In genomic region chrX:53057054-53057759, GRCm38 (mm10) we compare ENCODE assay signal across 8 mouse cellular contexts.
DNase-seq lines count a peak whose midpoint lies in the region; ATAC-seq and TF ChIP-seq lines count a peak whose summit lies in the region.

No protein-coding gene starts in this region.

- H3K4me3 ChIP-seq in MEL (ENCODE audit: control insufficient read depth in 1 of 2, insufficient read depth in 1 of 2, low read depth in 2 of 2, low read length in 2 of 2): peak overlapping the region; percentile 85 to 96
- peak overlapping the region; percentile 1 for H3K4me3 ChIP-seq in cerebellum, adult 2 months (replicated peaks; ENCODE audit: insufficient read depth, low read depth, low read length)
- H3K4me3 ChIP-seq in forebrain, postnatal 0 days (ENCODE audit: low read depth, low read length): peak overlapping the region; percentile 46

- no peak for TF ChIP-seq RAD21 in MEL (IDR thresholded peaks at IDR 0.05; ENCODE audit: low read depth, low read length)

- no peak for TF ChIP-seq CTCF in MEL (IDR thresholded peaks at IDR 0.05 in 2 of 3, conservative IDR thresholded peaks at IDR 0.05 in 1 of 3; ENCODE audit: control insufficient read depth in 1 of 3, insufficient read depth in 1 of 3, low read depth in 2 of 3, low read length in 3 of 3, poor library complexity in 1 of 3, severe bottlenecking in 1 of 3)
- TF ChIP-seq CTCF in cerebellum, adult 2 months (IDR thresholded peaks at IDR 0.05; ENCODE audit: borderline replicate concordance, insufficient read depth, low read depth, low read length): no peak
- no peak for TF ChIP-seq CTCF in forebrain, postnatal 0 days (IDR thresholded peaks at IDR 0.05; ENCODE audit: low read depth)

- H3K9ac ChIP-seq in MEL (ENCODE audit: control insufficient read depth, low read depth, low read length, poor library complexity, severe bottlenecking): peak overlapping the region; percentile 88
- peak overlapping the region; percentile 52 for H3K9ac ChIP-seq in forebrain, postnatal 0 days

- no peaks in the 10 kb centered on the region for H3K9me3 ChIP-seq in MEL (replicated peaks; ENCODE audit: insufficient read depth, low read length)
- H3K9me3 ChIP-seq in forebrain, postnatal 0 days (ENCODE audit: low read length): no peaks in the 10 kb centered on the region

- peak; percentile 45 to 54; a peak in 1 of 4 replicates for TF ChIP-seq POLR2A in MEL (IDR thresholded peaks at IDR 0.05; ENCODE audit: control insufficient read depth in 1 of 2, insufficient read depth in 1 of 2, low read depth in 1 of 2, low read length in 2 of 2, poor library complexity in 1 of 2)
- TF ChIP-seq POLR2A in cerebellum, adult 2 months (IDR thresholded peaks at IDR 0.05; ENCODE audit: borderline replicate concordance, insufficient read depth, low read length): no peak

- H3K79me2 ChIP-seq in MEL (ENCODE audit: control insufficient read depth, insufficient read depth, low read length, poor library complexity): peaks cover 5% of the 10 kb centered on the region; the same call in 1 of the 2 replicates

- peak overlapping the region; percentile 75 for H3K27ac ChIP-seq in MEL (ENCODE audit: control insufficient read depth, low read depth, low read length)
- no peak overlapping the region for H3K27ac ChIP-seq in cerebellum, adult 2 months (ENCODE audit: insufficient read depth, low read length)
- H3K27ac ChIP-seq in forebrain, postnatal 0 days (ENCODE audit: low read depth, low read length): peak overlapping the region; percentile 50

- no peak; a peak in 1 of 4 replicates for TF ChIP-seq EP300 in MEL (IDR thresholded peaks at IDR 0.05; ENCODE audit: low read depth in 1 of 2, low read length in 2 of 2)

- peak overlapping the region; percentile 68 for H3K4me2 ChIP-seq in forebrain, postnatal 0 days (ENCODE audit: low read depth)

- ATAC-seq in forebrain, postnatal 0 days: peak; percentile 88

- peak; percentile 80 for DNase-seq in MEL (ENCODE audit: low read depth, low spot score)
- DNase-seq in cerebellum, adult 2 months: peak; percentile 44 to 46
- DNase-seq in forebrain, postnatal 0 days: peak; percentile 55
- DNase-seq in heart, postnatal 4 days: peak; percentile 98
- peak; percentile 52 to 75 for DNase-seq in layer of hippocampus, postnatal 10 days (ENCODE audit: low spot score in 2 of 2)
- DNase-seq in lung, postnatal 14 days: peak; percentile 95
- peak; percentile 94 for DNase-seq in ovary, postnatal 36 days (ENCODE audit: low spot score)
- peak; percentile 72 for DNase-seq in thymus, postnatal 25 days

- WGBS in cerebellum, adult 2 months: 7% methylated on average over 38 of the region's 42 CpGs
- WGBS in forebrain, postnatal 0 days: 23% methylated on average over 41 of the region's 42 CpGs

- H3K27me3 ChIP-seq in MEL (ENCODE audit: control insufficient read depth in 1 of 2, insufficient read depth in 2 of 2, low read length in 2 of 2): no peaks in the 10 kb centered on the region
- peaks cover 2% of the 10 kb centered on the region; the same call in 1 of the 2 replicates for H3K27me3 ChIP-seq in cerebellum, adult 2 months (ENCODE audit: control insufficient read depth, insufficient read depth, low read length)
- H3K27me3 ChIP-seq in forebrain, postnatal 0 days (ENCODE audit: insufficient read depth, low read length): no peaks in the 10 kb centered on the region; the same call in 1 of the 2 replicates

- peaks cover 0 to 8% of the 10 kb centered on the region in 2 experiments; a peak in 3 of 4 replicates for H3K36me3 ChIP-seq in MEL (ENCODE audit: control insufficient read depth in 1 of 2, insufficient read depth in 2 of 2, low read length in 2 of 2)
- H3K36me3 ChIP-seq in forebrain, postnatal 0 days (ENCODE audit: insufficient read depth): no peaks in the 10 kb centered on the region

- H3K4me1 ChIP-seq in MEL (ENCODE audit: control insufficient read depth in 1 of 2, insufficient read depth in 2 of 2, low read length in 2 of 2): peaks cover 2 to 6% of the 10 kb centered on the region in 2 experiments; a peak in 3 of 4 replicates
- no peaks in the 10 kb centered on the region for H3K4me1 ChIP-seq in cerebellum, adult 2 months (ENCODE audit: control insufficient read depth, insufficient read depth, low read length)
- H3K4me1 ChIP-seq in forebrain, postnatal 0 days (ENCODE audit: insufficient read depth): no peaks in the 10 kb centered on the region

TF ChIP-seq in MEL, 35 proteins besides CTCF, POLR2A, EP300 and RAD21:
- no peak for TF ChIP-seq ZKSCAN1 (IDR thresholded peaks at IDR 0.05; ENCODE audit: low read depth, low read length)
- TF ChIP-seq ETS1 (IDR thresholded peaks at IDR 0.05; ENCODE audit: low read depth, low read length): no peak
- no peak; the same call in 1 of the 2 replicates for TF ChIP-seq MAZ (IDR thresholded peaks at IDR 0.05; ENCODE audit: low read depth, low read length)
- no peak for TF ChIP-seq USF2 (IDR thresholded peaks at IDR 0.05; ENCODE audit: borderline replicate concordance in 1 of 2, insufficient read depth in 1 of 2, low read depth in 1 of 2, low read length in 2 of 2)
- no peak for TF ChIP-seq MYC (IDR thresholded peaks at IDR 0.05; ENCODE audit: low read depth, low read length)
- no peak for TF ChIP-seq HCFC1 (IDR thresholded peaks at IDR 0.05; ENCODE audit: low read depth, low read length)
- TF ChIP-seq RCOR1 (IDR thresholded peaks at IDR 0.05; ENCODE audit: low read depth, low read length): no peak
- no peak for TF ChIP-seq MYB (IDR thresholded peaks at IDR 0.05; ENCODE audit: low read depth, low read length)
- no peak for TF ChIP-seq BHLHE40 (IDR thresholded peaks at IDR 0.05; ENCODE audit: borderline replicate concordance, low read depth, low read length)
- TF ChIP-seq NELFE (IDR thresholded peaks at IDR 0.05; ENCODE audit: low read depth, low read length): peak; percentile 53; the same call in 1 of the 2 replicates
- no peak; the same call in 1 of the 2 replicates for TF ChIP-seq MXI1 (IDR thresholded peaks at IDR 0.05; ENCODE audit: low read depth, low read length)
- TF ChIP-seq TBP (IDR thresholded peaks at IDR 0.05; ENCODE audit: low read depth, low read length): no peak
- peak; percentile 22; the same call in 1 of the 2 replicates for TF ChIP-seq NRF1 (IDR thresholded peaks at IDR 0.05; ENCODE audit: insufficient read depth, low read depth, low read length, poor library complexity, severe bottlenecking)
- TF ChIP-seq JUND (IDR thresholded peaks at IDR 0.05; ENCODE audit: low read depth, low read length): no peak
- no peak for TF ChIP-seq MAX (IDR thresholded peaks at IDR 0.05; ENCODE audit: low read length)
- no peak for TF ChIP-seq USF1 (IDR thresholded peaks at IDR 0.05; ENCODE audit: low read depth, low read length)
- TF ChIP-seq GABPA (IDR thresholded peaks at IDR 0.05; ENCODE audit: low read depth, low read length): no peak
- TF ChIP-seq KAT2A (conservative IDR thresholded peaks at IDR 0.05; ENCODE audit: low read depth, low read length): no peak
- TF ChIP-seq UBTF (IDR thresholded peaks at IDR 0.05; ENCODE audit: borderline replicate concordance, insufficient read depth, low read depth, low read length): no peak
- TF ChIP-seq MEF2A (IDR thresholded peaks at IDR 0.05; ENCODE audit: extremely low read depth, insufficient replicate concordance, low read depth, low read length, poor library complexity, severe bottlenecking): no peak
- no peak for TF ChIP-seq TAL1 (IDR thresholded peaks at IDR 0.05; ENCODE audit: low read length)
- TF ChIP-seq ZC3H11A (IDR thresholded peaks at IDR 0.05; ENCODE audit: low read depth, low read length): no peak
- no peak for TF ChIP-seq ZMIZ1 (IDR thresholded peaks at IDR 0.05; ENCODE audit: low read depth, low read length)
- peak; percentile 33; the same call in 1 of the 2 replicates for TF ChIP-seq TCF12 (IDR thresholded peaks at IDR 0.05; ENCODE audit: low read depth, low read length)

Comparison
In these comparisons a context has a peak if more than half of its experiments do, and no peak if none do; other contexts are left out.
1. DNase-seq: peak in every context shown above with its lines; median percentile 98 in heart, postnatal 4 days; 95 in lung, postnatal 14 days; 94 in ovary, postnatal 36 days; 80 in MEL; 72 in thymus, postnatal 25 days; 64 in layer of hippocampus, postnatal 10 days; 55 in forebrain, postnatal 0 days; 45 in cerebellum, adult 2 months.
2. H3K4me3 ChIP-seq: peak in every context shown above with its lines; median percentile 90 in MEL; 46 in forebrain, postnatal 0 days; 1 in cerebellum, adult 2 months.